Mouse (Mus musculus) MEL-GATA-1-ER (cell line): ENCODE results near the gene Rfwd3.
"Not testable (repeated sequence)": the region's sequence is repeated elsewhere in the genome, so short reads cannot be mapped to it uniquely, and the experiment has no call there.

Experiments used
- DNase-seq: peaks from one replicate; pipeline ENCODE4 v3.0.0-alpha.2; 2012; ENCODE audit warnings: low read depth; ENCODE audit errors: extremely low read depth

Gene Rfwd3

GRCm38 (mm10) chr8:111290586-111290985 lies 9.4 kb downstream of the Rfwd3 start:
- DNase-seq = no peak

GRCm38 (mm10) chr8:111285603-111286002 lies 14.4 kb downstream of the Rfwd3 start:
- no peak for DNase-seq

DNA sequence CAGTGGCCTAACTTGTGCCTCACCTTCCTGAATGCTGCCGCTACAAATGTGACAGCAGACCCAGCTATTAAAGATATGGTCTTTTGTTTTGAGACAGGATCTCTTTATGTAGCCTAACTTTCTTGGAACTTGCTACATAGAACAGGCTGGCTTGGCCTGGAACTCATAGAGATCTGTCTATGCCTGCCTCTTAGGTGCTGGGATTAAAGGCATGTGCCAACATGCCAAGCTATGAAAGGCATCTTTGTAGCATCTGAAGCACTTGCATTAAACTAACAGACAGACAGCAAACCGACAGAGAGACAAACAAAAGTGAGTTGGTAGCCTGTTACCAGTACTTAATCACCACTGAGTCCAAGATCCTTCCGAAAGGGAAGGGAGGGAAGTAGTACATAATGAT lies 17.9 kb downstream of the Rfwd3 start:
- no peak for DNase-seq

DNA sequence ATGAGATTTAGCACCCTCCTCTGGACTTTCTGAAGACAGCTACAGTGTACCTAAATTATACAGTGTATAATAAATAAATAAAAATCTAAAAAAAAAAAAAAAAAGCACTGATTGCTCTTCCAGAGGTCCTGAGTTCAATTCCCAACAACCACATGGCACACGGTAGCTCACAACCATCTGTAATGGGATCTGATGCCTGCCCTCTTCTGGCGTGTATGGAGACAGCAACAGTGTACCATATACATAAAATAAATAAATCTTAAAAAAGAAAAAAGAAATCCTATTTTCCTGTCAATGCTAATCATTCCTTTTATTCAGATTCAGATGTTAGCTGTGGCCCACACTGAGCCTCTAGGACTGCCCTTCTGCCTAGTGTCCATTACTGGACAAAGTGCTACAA lies 31.7 kb downstream of the Rfwd3 start:
- no peak for DNase-seq

- not testable (repeated sequence) for DNase-seq
Measured at GRCm38 (mm10) chr8:111266161-111266560, 33.9 kb downstream of the Rfwd3 start.

- DNase-seq = no peak
Measured at GRCm38 (mm10) chr8:111264693-111265220, 35.3 kb downstream of the Rfwd3 start.

- peak; percentile 31 for DNase-seq
Measured at GRCm38 (mm10) chr8:111261981-111262381, 38.0 kb downstream of the Rfwd3 start.

GRCm38 (mm10) chr8:111260251-111260650 lies 39.8 kb downstream of the Rfwd3 start:
- DNase-seq = no peak

DNA sequence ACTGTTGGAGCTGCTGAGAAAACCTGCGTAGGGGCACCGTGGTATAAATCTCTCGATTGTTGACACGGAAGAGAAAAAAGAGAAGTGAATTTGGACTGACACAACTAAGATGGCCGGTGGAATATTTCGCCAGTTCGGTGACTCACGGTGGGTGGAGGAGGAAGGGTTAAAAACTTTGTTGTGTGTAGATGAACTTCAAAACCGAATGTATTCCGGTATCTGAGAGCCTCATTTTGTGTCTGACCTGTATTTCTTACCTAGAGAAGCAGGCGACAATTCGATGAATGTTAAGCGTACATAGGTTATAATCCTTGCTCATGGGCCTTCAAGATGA lies 40.6 kb downstream of the Rfwd3 start:
- DNase-seq = peak; percentile 66

GRCm38 (mm10) chr8:111258631-111259407 lies 41.2 kb downstream of the Rfwd3 start, which contains the start of gene Glg1:
Glg1 (minus strand) TSS chr8:111259216.
- peak; percentile 63 for DNase-seq

- peak; percentile 39 for DNase-seq
Measured at GRCm38 (mm10) chr8:111258010-111258630, 41.9 kb downstream of the Rfwd3 start.

- peak; percentile 39 for DNase-seq
Measured at GRCm38 (mm10) chr8:111252487-111253112, 47.4 kb downstream of the Rfwd3 start.

- DNase-seq = no peak
Measured at GRCm38 (mm10) chr8:111250111-111250510, 49.9 kb downstream of the Rfwd3 start.

- no peak for DNase-seq
Measured at GRCm38 (mm10) chr8:111248136-111248535, 51.9 kb downstream of the Rfwd3 start.

DNA sequence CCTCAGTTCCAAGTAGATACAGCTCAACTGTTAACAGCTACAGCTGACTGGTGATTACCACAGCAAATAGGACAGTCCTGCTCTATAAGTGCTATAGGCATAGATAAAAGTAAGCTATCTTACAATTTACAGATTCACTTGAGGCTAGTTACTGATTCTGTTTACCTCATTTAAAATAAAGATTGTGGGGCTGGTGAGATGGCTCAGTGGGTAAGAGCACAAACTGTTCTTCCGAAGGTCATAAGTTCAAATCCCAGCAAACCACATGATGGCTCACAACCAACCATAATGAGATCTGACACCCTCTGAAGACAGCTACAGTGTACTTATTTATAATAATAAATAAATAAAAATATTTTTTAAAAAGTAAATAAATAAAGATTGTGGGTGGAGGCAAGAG lies 53.2 kb downstream of the Rfwd3 start:
- not testable (repeated sequence) for DNase-seq

- no peak for DNase-seq
Measured at GRCm38 (mm10) chr8:111246287-111246830, 53.7 kb downstream of the Rfwd3 start.

DNA sequence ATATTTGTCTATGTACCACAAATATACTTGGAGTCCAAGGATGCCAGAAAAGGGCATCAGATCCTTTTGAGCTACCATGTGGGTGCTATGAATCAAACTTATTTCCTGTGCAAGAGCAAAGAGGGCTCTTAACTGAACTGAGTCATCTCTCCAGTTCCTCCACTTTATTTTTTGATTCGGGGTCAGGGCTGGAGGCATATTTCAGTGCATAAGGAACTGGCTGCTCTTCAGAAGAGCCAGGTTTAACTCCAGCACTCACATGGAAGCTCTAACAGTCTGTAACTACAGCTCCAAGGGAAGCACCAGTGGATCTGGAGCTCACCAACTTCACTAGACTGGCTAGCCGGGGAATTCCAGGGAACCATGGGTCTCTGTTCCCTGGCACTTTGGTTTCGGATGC lies 62.7 kb downstream of the Rfwd3 start:
- no peak for DNase-seq

GRCm38 (mm10) chr8:111233730-111234129 lies 66.3 kb downstream of the Rfwd3 start:
- DNase-seq = no peak

GRCm38 (mm10) chr8:111224153-111224552 lies 75.9 kb downstream of the Rfwd3 start:
- DNase-seq = no peak
